Mouse (Mus musculus): ENCODE measurements around the gene Ephb1. TPM values are rescaled to one million over a fixed set of nuclear protein-coding genes. Genes with fewer than 3 reads are reported as not detected.

Gene Ephb1
- polyA plus RNA-seq, 1 experiment, result 0.11 TPM

GRCm38 (mm10) chr9:101907747-101908255, 446.7 kb downstream of the Ephb1 start:
- H3K27me3 ChIP-seq (replicated peaks), result no peaks in the 10 kb centered on the region
- no peaks in the 10 kb centered on the region for H3K9me3 ChIP-seq
- no peaks in the 10 kb centered on the region for H3K4me1 ChIP-seq

GRCm38 (mm10) chr9:101903406-101903805, 451.1 kb downstream of the Ephb1 start:
- no peaks in the 10 kb centered on the region for H3K9me3 ChIP-seq
- H3K4me1 ChIP-seq, result peaks cover 3% of the 10 kb centered on the region; the same call in 1 of the 2 replicates
- H3K36me3 ChIP-seq (replicated peaks; ENCODE audit: low read length), result no peaks in the 10 kb centered on the region
- H3K4me3 ChIP-seq (replicated peaks), result no peak overlapping the region
- TF ChIP-seq GATA1 (IDR thresholded peaks at IDR 0.05; ENCODE audit: borderline replicate concordance, low read length) (no peak), FLI1 (IDR thresholded peaks at IDR 0.05; ENCODE audit: low read length) (no peak)
- H3K27me3 ChIP-seq (replicated peaks), result no peaks in the 10 kb centered on the region

More at GRCm38 (mm10) chr9:101907747-101908255, 446.7 kb downstream of the Ephb1 start:
- no peaks in the 10 kb centered on the region for H3K36me3 ChIP-seq (replicated peaks; ENCODE audit: low read length)
- TF ChIP-seq GATA1 (IDR thresholded peaks at IDR 0.05; ENCODE audit: borderline replicate concordance, low read length), result no peak
- no peak for TF ChIP-seq FLI1 (IDR thresholded peaks at IDR 0.05; ENCODE audit: low read length)
- no peak overlapping the region for H3K4me3 ChIP-seq (replicated peaks)

- no peak overlapping the region for H3K4me3 ChIP-seq (replicated peaks)
- H3K4me1 ChIP-seq, result peaks cover 3% of the 10 kb centered on the region; the same call in 1 of the 2 replicates
- no peaks in the 10 kb centered on the region for H3K27me3 ChIP-seq (replicated peaks)
- TF ChIP-seq FLI1 (IDR thresholded peaks at IDR 0.05; ENCODE audit: low read length), result no peak
- no peak for TF ChIP-seq GATA1 (IDR thresholded peaks at IDR 0.05; ENCODE audit: borderline replicate concordance, low read length)
- H3K9me3 ChIP-seq, result no peaks in the 10 kb centered on the region
- H3K36me3 ChIP-seq (replicated peaks; ENCODE audit: low read length), result no peaks in the 10 kb centered on the region
Measured at GRCm38 (mm10) chr9:101897851-101898250, 456.6 kb downstream of the Ephb1 start.

- Histone ChIP-seq H3K4me3 (replicated peaks) (no peak overlapping the region), H3K4me1 (no peaks in the 10 kb centered on the region), H3K9me3 (no peaks in the 10 kb centered on the region), H3K36me3 (replicated peaks; ENCODE audit: low read length) (no peaks in the 10 kb centered on the region), H3K27me3 (replicated peaks) (no peaks in the 10 kb centered on the region)
- TF ChIP-seq GATA1 (IDR thresholded peaks at IDR 0.05; ENCODE audit: borderline replicate concordance, low read length), result no peak
- no peak for TF ChIP-seq FLI1 (IDR thresholded peaks at IDR 0.05; ENCODE audit: low read length)
Measured at GRCm38 (mm10) chr9:101883295-101883694, 471.2 kb downstream of the Ephb1 start.

- no peak for TF ChIP-seq GATA1 (IDR thresholded peaks at IDR 0.05; ENCODE audit: borderline replicate concordance, low read length)
- TF ChIP-seq FLI1 (IDR thresholded peaks at IDR 0.05; ENCODE audit: low read length), result no peak
- Histone ChIP-seq H3K27me3 (replicated peaks) (no peaks in the 10 kb centered on the region), H3K4me1 (no peaks in the 10 kb centered on the region), H3K36me3 (replicated peaks; ENCODE audit: low read length) (no peaks in the 10 kb centered on the region), H3K4me3 (replicated peaks) (no peak overlapping the region), H3K9me3 (no peaks in the 10 kb centered on the region)
Measured at GRCm38 (mm10) chr9:101877109-101877987, 477.1 kb downstream of the Ephb1 start.

- H3K36me3 ChIP-seq (replicated peaks; ENCODE audit: low read length), result no peaks in the 10 kb centered on the region
- H3K4me1 ChIP-seq, result no peaks in the 10 kb centered on the region
- H3K9me3 ChIP-seq, result no peaks in the 10 kb centered on the region
- no peak overlapping the region for H3K4me3 ChIP-seq (replicated peaks)
- TF ChIP-seq FLI1 (IDR thresholded peaks at IDR 0.05; ENCODE audit: low read length) (no peak), GATA1 (IDR thresholded peaks at IDR 0.05; ENCODE audit: borderline replicate concordance, low read length) (no peak)
- H3K27me3 ChIP-seq (replicated peaks), result no peaks in the 10 kb centered on the region
Measured at GRCm38 (mm10) chr9:101875306-101875705, 479.2 kb downstream of the Ephb1 start.

Other genes with a start within 250 kb of the Ephb1 start
- gene Ky, start 151.1 kb upstream of the Ephb1 start, polyA plus RNA-seq (2012; ENCODE audit: insufficient read depth, low replicate concordance), result 0.45 TPM in 1 of 2 replicates, not detected in the other

Data from megakaryocyte, embryonic 14.5 days (primary cell).